ENCODE assay signal across 15 mouse cellular contexts in the genomic region with DNA sequence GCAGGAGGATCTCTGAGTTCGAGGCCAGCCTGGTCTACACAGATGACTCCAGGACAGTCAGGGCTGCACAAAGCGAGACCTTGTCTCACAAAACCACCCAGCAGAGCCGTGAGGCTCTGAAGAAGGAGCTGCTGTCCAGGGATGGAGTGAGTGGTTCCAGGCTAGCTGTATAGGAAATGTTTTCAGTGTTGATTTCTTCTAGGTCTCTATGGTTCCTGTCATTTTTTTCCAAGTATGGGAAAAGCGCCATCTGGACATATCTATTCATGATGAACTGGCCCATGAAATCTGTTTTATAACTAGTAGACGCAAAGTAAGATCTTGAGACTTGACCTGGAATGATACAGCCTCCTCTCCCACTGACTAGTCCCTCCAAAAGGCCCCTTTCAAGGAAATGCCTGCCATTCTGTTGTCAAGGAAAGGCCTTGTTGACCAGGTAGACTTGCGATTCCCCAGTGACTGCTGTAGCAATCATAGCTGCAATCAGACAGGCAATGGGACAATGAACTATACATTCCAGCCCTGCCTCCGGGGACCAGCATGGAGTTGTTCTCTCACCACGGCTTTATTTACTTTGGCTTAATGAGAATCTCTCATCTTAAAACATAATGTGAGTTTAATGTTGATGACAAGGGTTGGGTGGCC. TPM values are rescaled to one million over a fixed set of nuclear protein-coding genes. Genes with fewer than 3 reads are reported as not detected.
DNase-seq lines count a peak whose midpoint lies in the region; ATAC-seq and TF ChIP-seq lines count a peak whose summit lies in the region.
"Had no signal": no experiment of that assay in that cellular context is flagged by ENCODE, and none has a peak within 500 bp of the region (broad histone marks: within the 10 kb centered on the region; RNA-seq: fewer than 3 reads in every experiment).

No protein-coding gene starts in this region.

- H3K4me2 ChIP-seq in heart, embryonic 13.5 days = 0 out of 2 replicates have a peak overlapping the region, but pooled peaks have one; percentile 25
- no peak overlapping the region for H3K4me2 ChIP-seq in embryonic facial prominence, embryonic 14.5 days (ENCODE audit: low read depth, low read length)
- no peak overlapping the region for H3K4me2 ChIP-seq in limb, embryonic 14.5 days (replicated peaks; ENCODE audit: low read depth, low read length, severe bottlenecking)
- H3K4me2 ChIP-seq: hindbrain, embryonic 13.5 days; liver, embryonic 13.5 days; midbrain, embryonic 12.5 days; neural tube, embryonic 13.5 days had no signal

- TF ChIP-seq POLR2A in limb, embryonic 14.5 days (IDR thresholded peaks at IDR 0.05; ENCODE audit: borderline replicate concordance, extremely low read depth, insufficient read depth, insufficient read length) = no peak

- peaks cover 33% of the 10 kb centered on the region for H3K4me1 ChIP-seq in heart, embryonic 13.5 days
- peaks cover 16% of the 10 kb centered on the region for H3K4me1 ChIP-seq in embryonic facial prominence, embryonic 14.5 days (ENCODE audit: control insufficient read depth, insufficient read depth, low read length)
- peaks cover 34% of the 10 kb centered on the region for H3K4me1 ChIP-seq in limb, embryonic 14.5 days (ENCODE audit: control insufficient read depth, insufficient read depth, low read length)
- H3K4me1 ChIP-seq: liver, embryonic 13.5 days had no signal

- H3K27me3 ChIP-seq in heart, embryonic 13.5 days (replicated peaks) = no peaks in the 10 kb centered on the region
- no peaks in the 10 kb centered on the region for H3K27me3 ChIP-seq in embryonic facial prominence, embryonic 14.5 days (replicated peaks; ENCODE audit: control insufficient read depth, insufficient read depth, low read length)
- no peaks in the 10 kb centered on the region for H3K27me3 ChIP-seq in limb, embryonic 14.5 days (ENCODE audit: control insufficient read depth, insufficient read depth, low read length)
- H3K27me3 ChIP-seq: hindbrain, embryonic 13.5 days; liver, embryonic 13.5 days; neural tube, embryonic 13.5 days had no signal

- H3K9me3 ChIP-seq in heart, embryonic 13.5 days = no peaks in the 10 kb centered on the region
- H3K9me3 ChIP-seq in embryonic facial prominence, embryonic 14.5 days (ENCODE audit: control insufficient read depth, low read length) = no peaks in the 10 kb centered on the region
- no peaks in the 10 kb centered on the region for H3K9me3 ChIP-seq in limb, embryonic 14.5 days (ENCODE audit: control insufficient read depth, low read length)
- H3K9me3 ChIP-seq: hindbrain, embryonic 13.5 days; liver, embryonic 13.5 days; midbrain, embryonic 12.5 days; neural tube, embryonic 13.5 days had no signal

- ATAC-seq in heart, embryonic 13.5 days (ENCODE audit: extremely low read depth, insufficient number of reproducible peaks, low FRiP score, low TSS enrichment) = no peak
- peak; percentile 68; the same call in 1 of the 2 replicates for ATAC-seq in embryonic facial prominence, embryonic 14.5 days (ENCODE audit: low read depth)
- peak; percentile 44 for ATAC-seq in limb, embryonic 14.5 days (ENCODE audit: low FRiP score, low read depth)
- ATAC-seq: Patski had no signal

- DNase-seq in heart, postnatal 25 days (ENCODE audit: low spot score) = no peak
- peak; percentile 72 to 79 for DNase-seq in kidney, postnatal 4 days
- no peak for DNase-seq in kidney, postnatal 36 days
- DNase-seq in embryonic facial prominence, embryonic 14.5 days (ENCODE audit: low spot score) = no peak
- DNase-seq in limb, embryonic 14.5 days (ENCODE audit: low spot score) = peak; percentile 65
- no peak for DNase-seq in testis, postnatal 10 days (ENCODE audit: low spot score)
- DNase-seq in frontal cortex, postnatal 14 days (ENCODE audit: low spot score in 2 of 2) = no peak
- DNase-seq: adrenal gland, postnatal 25 days; cerebellum, adult 11 months; liver, embryonic 13.5 days had no signal

- 57% methylated on average over 8 of the region's 8 CpGs for WGBS in heart, embryonic 13.5 days
- 66% methylated on average over 8 of the region's 8 CpGs for WGBS in embryonic facial prominence, embryonic 14.5 days
- WGBS in limb, embryonic 14.5 days = 62% methylated on average over 8 of the region's 8 CpGs

- H3K9ac ChIP-seq in heart, embryonic 13.5 days = no peak overlapping the region
- no peak overlapping the region for H3K9ac ChIP-seq in embryonic facial prominence, embryonic 14.5 days (ENCODE audit: low read depth, low read length)
- H3K9ac ChIP-seq in limb, embryonic 14.5 days (ENCODE audit: low read depth, low read length, severe bottlenecking) = no peak overlapping the region
- H3K9ac ChIP-seq: hindbrain, embryonic 13.5 days; liver, embryonic 13.5 days; midbrain, embryonic 12.5 days; neural tube, embryonic 13.5 days had no signal

- intact Hi-C loops in heart, postnatal 25 days (cut with DNase I) = loop anchor here (10.0 kb wide), 1 partner anchor 51 kb away; no protein-coding TSS in a partner anchor

- H3K36me3 ChIP-seq in heart, embryonic 13.5 days = no peaks in the 10 kb centered on the region
- no peaks in the 10 kb centered on the region for H3K36me3 ChIP-seq in embryonic facial prominence, embryonic 14.5 days (ENCODE audit: control insufficient read depth, insufficient read depth, low read length)
- H3K36me3 ChIP-seq in limb, embryonic 14.5 days (ENCODE audit: control insufficient read depth, insufficient read depth, low read length) = no peaks in the 10 kb centered on the region
- H3K36me3 ChIP-seq: hindbrain, embryonic 13.5 days; liver, embryonic 13.5 days; midbrain, embryonic 12.5 days; neural tube, embryonic 13.5 days had no signal

- peak overlapping the region; percentile 81 for H3K27ac ChIP-seq in heart, embryonic 13.5 days (replicated peaks)
- H3K27ac ChIP-seq in embryonic facial prominence, embryonic 14.5 days (replicated peaks; ENCODE audit: low read depth, low read length) = peak overlapping the region; percentile 46; the same call in 1 of the 2 replicates
- peak overlapping the region; percentile 71 for H3K27ac ChIP-seq in limb, embryonic 14.5 days (replicated peaks; ENCODE audit: low read depth, low read length)
- H3K27ac ChIP-seq: hindbrain, embryonic 13.5 days; liver, embryonic 13.5 days; midbrain, embryonic 12.5 days had no signal

- H3K4me3 ChIP-seq in heart, embryonic 13.5 days = no peak overlapping the region
- H3K4me3 ChIP-seq in embryonic facial prominence, embryonic 14.5 days (ENCODE audit: low read depth, low read length) = no peak overlapping the region
- H3K4me3 ChIP-seq in limb, embryonic 14.5 days (replicated peaks; ENCODE audit: low read length) = no peak overlapping the region
- H3K4me3 ChIP-seq: hindbrain, embryonic 13.5 days; liver, embryonic 13.5 days; midbrain, embryonic 12.5 days; neural tube, embryonic 13.5 days had no signal

RNA-seq across cellular contexts. Expression of gene Nepro, which starts 28.8 kb away (rescaled TPM):
- 5.7 and 5.9 TPM in 2 replicates for polyA plus RNA-seq in heart, embryonic 13.5 days (2015; fragmentation: Nextera tagmentation; extraction: Ambion mirVana)
- total RNA-seq in heart, postnatal 25 days (2021) = 1 to 10 TPM; 3.5 to 4.2 TPM
- 7.9 and 8.8 TPM in 2 replicates for polyA plus RNA-seq in embryonic facial prominence, embryonic 14.5 days (2014; fragmentation: Nextera tagmentation; extraction: Ambion mirVana)
- polyA plus RNA-seq in limb, embryonic 14.5 days (2012; rRNA removed) = 10.6 and 13.0 TPM in 2 replicates
- 7.9 and 8.1 TPM in 2 replicates for polyA plus RNA-seq in limb, embryonic 14.5 days (2014; fragmentation: Nextera tagmentation; extraction: Ambion mirVana)

RNA-seq across cellular contexts. Expression of gene Gtpbp8, which starts 50.8 kb away (rescaled TPM):
- 18.3 and 19.3 TPM in 2 replicates for polyA plus RNA-seq in heart, embryonic 13.5 days (2015; fragmentation: Nextera tagmentation; extraction: Ambion mirVana)
- 10 to 100 TPM in 1 of 2 experiments, 1 to 10 TPM in 1; 9.8 to 13.0 TPM for total RNA-seq in heart, postnatal 25 days (2021)
- polyA plus RNA-seq in embryonic facial prominence, embryonic 14.5 days (2014; fragmentation: Nextera tagmentation; extraction: Ambion mirVana) = 27.8 and 30.3 TPM in 2 replicates
- polyA plus RNA-seq in limb, embryonic 14.5 days (2012; rRNA removed) = 12.1 and 12.5 TPM in 2 replicates
- 27.2 and 28.4 TPM in 2 replicates for polyA plus RNA-seq in limb, embryonic 14.5 days (2014; fragmentation: Nextera tagmentation; extraction: Ambion mirVana)

Comparison
In these comparisons a context has a peak if more than half of its experiments do, and no peak if none do; other contexts are left out.
1. DNase-seq: peak in kidney, postnatal 4 days (2 of 2) and limb, embryonic 14.5 days (single experiment); none in heart, postnatal 25 days (single experiment), kidney, postnatal 36 days (0 of 2), embryonic facial prominence, embryonic 14.5 days (single experiment), testis, postnatal 10 days (single experiment) and frontal cortex, postnatal 14 days (0 of 2).
2. Peak in every context shown above with its lines, with median percentiles within 50 percentile points of each other: H3K27ac ChIP-seq.